ENCODE assay signal across 10 mouse cellular contexts in the genomic region with DNA sequence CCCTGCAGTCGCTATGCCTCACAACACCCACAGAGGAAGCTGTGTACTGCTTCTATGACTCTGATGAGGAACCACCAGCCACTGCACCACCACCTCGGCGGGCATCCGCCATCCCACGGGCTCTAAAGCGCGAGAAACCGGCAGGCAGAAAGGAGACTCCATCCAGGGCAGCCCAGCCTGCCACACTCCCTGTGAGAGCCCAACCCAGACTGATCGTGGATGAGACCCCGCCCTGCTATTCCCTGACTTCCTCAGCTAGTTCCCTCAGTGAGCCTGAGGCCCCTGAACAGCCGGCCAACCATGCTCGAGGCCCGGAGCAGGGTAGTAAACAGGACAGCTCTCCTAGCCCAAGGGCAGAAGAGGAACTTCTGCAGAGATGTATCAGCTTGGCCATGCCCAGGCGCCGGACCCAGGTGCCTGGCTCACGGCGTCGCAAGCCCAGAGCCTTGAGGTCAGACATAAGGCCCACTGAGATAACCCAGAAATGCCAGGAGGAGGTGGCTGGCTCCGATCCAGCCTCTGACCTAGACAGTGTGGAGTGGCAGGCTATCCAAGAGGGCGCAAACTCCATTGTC. TPM values are rescaled to one million over a fixed set of nuclear protein-coding genes. Genes with fewer than 3 reads are reported as not detected.
DNase-seq lines count a peak whose midpoint lies in the region; ATAC-seq and TF ChIP-seq lines count a peak whose summit lies in the region.
"Had no signal": no experiment of that assay in that cellular context is flagged by ENCODE, and none has a peak within 500 bp of the region (broad histone marks: within the 10 kb centered on the region; RNA-seq: fewer than 3 reads in every experiment).

No protein-coding gene starts in this region.

- H3K4me3 ChIP-seq in heart, embryonic 16.5 days (ENCODE audit: low read length): 0 out of 2 replicates have a peak overlapping the region, but pooled peaks have one; percentile 2
- H3K4me3 ChIP-seq in heart, postnatal 0 days (ENCODE audit: low read depth, low read length): no peak overlapping the region
- H3K4me3 ChIP-seq: myocyte had no signal

- H3K4me1 ChIP-seq in heart, embryonic 16.5 days (ENCODE audit: control insufficient read depth, insufficient read depth, low read length): peaks cover 33% of the 10 kb centered on the region
- H3K4me1 ChIP-seq in heart, postnatal 0 days (ENCODE audit: control insufficient read depth, insufficient read depth): peaks cover 27% of the 10 kb centered on the region

- ATAC-seq in heart, embryonic 16.5 days (replicated peaks; ENCODE audit: extremely low read depth, insufficient read depth, low FRiP score): no peak; the same call in 1 of the 2 replicates
- ATAC-seq in heart, postnatal 0 days (ENCODE audit: insufficient read depth, low read depth): no peak
- ATAC-seq in erythroblast, adult 5-6 weeks (replicated peaks; ENCODE audit: low FRiP score, poor library complexity, severe bottlenecking): no peak

- DNase-seq in heart, postnatal 14 days: no peak
- DNase-seq in right cerebral cortex, postnatal 4 days: peak; percentile 37
- no peak for DNase-seq in right cerebral cortex, adult 18-20 months
- no peak for DNase-seq in heart, postnatal 0 days (ENCODE audit: low spot score)
- no peak for DNase-seq in urinary bladder, adult 2 months (ENCODE audit: low spot score)
- no peak for DNase-seq in thymus, postnatal 4 days
- DNase-seq: kidney, postnatal 36 days had no signal

- 20% methylated on average over 20 of the region's 20 CpGs for WGBS in heart, embryonic 16.5 days
- 18% methylated on average over 20 of the region's 20 CpGs for WGBS in heart, postnatal 0 days

- no peaks in the 10 kb centered on the region for H3K36me3 ChIP-seq in heart, embryonic 16.5 days (ENCODE audit: control insufficient read depth, insufficient read depth)
- H3K36me3 ChIP-seq in heart, postnatal 0 days (replicated peaks; ENCODE audit: control insufficient read depth, insufficient read depth, low read length): peaks cover 6% of the 10 kb centered on the region

- 0 out of 2 replicates have a peak overlapping the region, but pooled peaks have one; percentile 15 for H3K4me2 ChIP-seq in heart, embryonic 16.5 days (ENCODE audit: low read depth, low read length)
- H3K4me2 ChIP-seq in heart, postnatal 0 days (ENCODE audit: low read depth, low read length): peak overlapping the region; percentile 11; the same call in 1 of the 2 replicates

- peaks cover 78% of the 10 kb centered on the region for H3K27me3 ChIP-seq in heart, embryonic 16.5 days (ENCODE audit: control insufficient read depth, insufficient read depth, low read length)
- peaks cover 66% of the 10 kb centered on the region for H3K27me3 ChIP-seq in heart, postnatal 0 days (ENCODE audit: control insufficient read depth, insufficient read depth, low read length)

- H3K27ac ChIP-seq in heart, embryonic 16.5 days (ENCODE audit: low read length): no peak overlapping the region
- no peak overlapping the region for H3K27ac ChIP-seq in heart, postnatal 0 days (ENCODE audit: low read depth)

- intact Hi-C loops in heart, postnatal 14 days (cut with DNase I): no loop called here

- TF ChIP-seq CTCF in heart, postnatal 0 days (IDR thresholded peaks at IDR 0.05; ENCODE audit: low read depth): no peak

- H3K9me3 ChIP-seq in heart, embryonic 16.5 days (replicated peaks; ENCODE audit: control insufficient read depth, low read length): no peaks in the 10 kb centered on the region
- H3K9me3 ChIP-seq in heart, postnatal 0 days (replicated peaks; ENCODE audit: control insufficient read depth, low read length): no peaks in the 10 kb centered on the region

- no peak for TF ChIP-seq EP300 in heart, postnatal 0 days (IDR thresholded peaks at IDR 0.05; ENCODE audit: low read depth)

- peak overlapping the region; percentile 43 for H3K9ac ChIP-seq in heart, embryonic 16.5 days (ENCODE audit: low read length)
- no peak overlapping the region for H3K9ac ChIP-seq in heart, postnatal 0 days (replicated peaks; ENCODE audit: low read depth, low read length)

RNA-seq across cellular contexts. Expression of a gene that starts 6.6 kb away (rescaled TPM):
- 33.5 and 35.8 TPM in 2 replicates for polyA plus RNA-seq in heart, embryonic 16.5 days (2015; fragmentation: Nextera tagmentation; extraction: Ambion mirVana)
- total RNA-seq in heart, postnatal 14 days (2021): 10 to 100 TPM; 13.3 to 15.0 TPM
- 13.5 and 41.4 TPM in 2 replicates for total RNA-seq in heart, postnatal 0 days (2014; rRNA removed; ENCODE audit: low replicate concordance)
- polyA plus RNA-seq in heart, postnatal 0 days (2015; fragmentation: Nextera tagmentation; extraction: Ambion mirVana): 35.2 and 37.4 TPM in 2 replicates
- polyA plus RNA-seq in urinary bladder, adult 2 months (2012; rRNA removed): 41.8 and 45.6 TPM in 2 replicates
- 6.1 and 12.7 TPM in 2 replicates for total RNA-seq in erythroblast, adult 5-6 weeks (2015; ENCODE audit: low replicate concordance)
- total RNA-seq in erythroblast, adult 5-6 weeks (2017; ENCODE audit: low replicate concordance): 3.5 and 3.7 TPM in 2 replicates

RNA-seq across cellular contexts. Expression of a gene that starts 15.6 kb away (rescaled TPM):
- polyA plus RNA-seq in heart, embryonic 16.5 days (2015; fragmentation: Nextera tagmentation; extraction: Ambion mirVana): 1.6 and 1.9 TPM in 2 replicates
- total RNA-seq in heart, postnatal 14 days (2021): 1 to 10 TPM; 1.0 to 1.7 TPM
- not detected in 2 replicates for total RNA-seq in heart, postnatal 0 days (2014; rRNA removed; ENCODE audit: low replicate concordance)
- 2.0 and 2.1 TPM in 2 replicates for polyA plus RNA-seq in heart, postnatal 0 days (2015; fragmentation: Nextera tagmentation; extraction: Ambion mirVana)
- polyA plus RNA-seq in urinary bladder, adult 2 months (2012; rRNA removed): 9.5 and 9.9 TPM in 2 replicates
- total RNA-seq in erythroblast, adult 5-6 weeks (2015; ENCODE audit: low replicate concordance): 1.0 TPM in 1 of 2 replicates, not detected in the other
- total RNA-seq in erythroblast, adult 5-6 weeks (2017; ENCODE audit: low replicate concordance): not detected in 2 replicates

RNA-seq across cellular contexts. Expression of a gene that starts 16.0 kb away (rescaled TPM):
- 1.8 and 2.6 TPM in 2 replicates for polyA plus RNA-seq in heart, embryonic 16.5 days (2015; fragmentation: Nextera tagmentation; extraction: Ambion mirVana)
- total RNA-seq in heart, postnatal 14 days (2021): 1 to 10 TPM; 2.0 to 2.6 TPM
- total RNA-seq in heart, postnatal 0 days (2014; rRNA removed; ENCODE audit: low replicate concordance): not detected in 2 replicates
- 0.85 and 1.0 TPM in 2 replicates for polyA plus RNA-seq in heart, postnatal 0 days (2015; fragmentation: Nextera tagmentation; extraction: Ambion mirVana)
- 7.7 and 18.0 TPM in 2 replicates for polyA plus RNA-seq in urinary bladder, adult 2 months (2012; rRNA removed)
- 1.7 and 6.0 TPM in 2 replicates for total RNA-seq in erythroblast, adult 5-6 weeks (2015; ENCODE audit: low replicate concordance)
- total RNA-seq in erythroblast, adult 5-6 weeks (2017; ENCODE audit: low replicate concordance): 2.0 and 4.5 TPM in 2 replicates

RNA-seq across cellular contexts. Expression of a gene that starts 17.9 kb away (rescaled TPM):
- 1.5 TPM in 2 replicates for polyA plus RNA-seq in heart, embryonic 16.5 days (2015; fragmentation: Nextera tagmentation; extraction: Ambion mirVana)
- 1 to 10 TPM; 2.3 to 3.6 TPM for total RNA-seq in heart, postnatal 14 days (2021)
- 1.4 and 3.4 TPM in 2 replicates for total RNA-seq in heart, postnatal 0 days (2014; rRNA removed; ENCODE audit: low replicate concordance)
- 0.77 and 0.83 TPM in 2 replicates for polyA plus RNA-seq in heart, postnatal 0 days (2015; fragmentation: Nextera tagmentation; extraction: Ambion mirVana)
- polyA plus RNA-seq in urinary bladder, adult 2 months (2012; rRNA removed): 0.76 and 1.4 TPM in 2 replicates
- total RNA-seq in erythroblast, adult 5-6 weeks (2015; ENCODE audit: low replicate concordance): not detected in 2 replicates
- 0.09 and 0.14 TPM in 2 replicates for total RNA-seq in erythroblast, adult 5-6 weeks (2017; ENCODE audit: low replicate concordance)

RNA-seq across cellular contexts. Expression of a gene that starts 21.5 kb away (rescaled TPM):
- 536 and 549 TPM in 2 replicates for polyA plus RNA-seq in heart, embryonic 16.5 days (2015; fragmentation: Nextera tagmentation; extraction: Ambion mirVana)
- 100 to 1,000 TPM; 652 to 716 TPM for total RNA-seq in heart, postnatal 14 days (2021)
- total RNA-seq in heart, postnatal 0 days (2014; rRNA removed; ENCODE audit: low replicate concordance): 1,030 and 1,317 TPM in 2 replicates
- polyA plus RNA-seq in heart, postnatal 0 days (2015; fragmentation: Nextera tagmentation; extraction: Ambion mirVana): 499 and 510 TPM in 2 replicates
- 3,215 and 3,453 TPM in 2 replicates for polyA plus RNA-seq in urinary bladder, adult 2 months (2012; rRNA removed)
- total RNA-seq in erythroblast, adult 5-6 weeks (2015; ENCODE audit: low replicate concordance): 509 and 541 TPM in 2 replicates
- 422 and 457 TPM in 2 replicates for total RNA-seq in erythroblast, adult 5-6 weeks (2017; ENCODE audit: low replicate concordance)
